ENCODE assay signal across 10 mouse cellular contexts in genomic region chr9:57820186-57821080, GRCm38 (mm10). TPM values are rescaled to one million over a fixed set of nuclear protein-coding genes. Genes with fewer than 3 reads are reported as not detected.
DNase-seq lines count a peak whose midpoint lies in the region; ATAC-seq lines count a peak whose summit lies in the region.
"Had no signal": no experiment of that assay in that cellular context is flagged by ENCODE, and none has a peak within 500 bp of the region (broad histone marks: within the 10 kb centered on the region; RNA-seq: fewer than 3 reads in every experiment).

No protein-coding gene starts in this region.

- peak; percentile 37 for DNase-seq in hindbrain, embryonic 11.5 days (ENCODE audit: low spot score)
- no peak for DNase-seq in hindbrain, embryonic 14.5 days (ENCODE audit: low spot score)
- peak; percentile 39 for DNase-seq in ZHBTc4 (ENCODE audit: low read depth, low spot score)
- no peak for DNase-seq in urinary bladder, adult 18-20 months (ENCODE audit: low spot score in 2 of 2)
- no peak for DNase-seq in frontal cortex, postnatal 25 days (ENCODE audit: low spot score in 2 of 2)
- DNase-seq: adrenal gland, postnatal 36 days; cerebellum, postnatal 36 days; kidney, adult 2 months had no signal

- WGBS in hindbrain, embryonic 11.5 days: 20% methylated on average over 16 of the region's 16 CpGs
- WGBS in hindbrain, embryonic 14.5 days: 24% methylated on average over 16 of the region's 16 CpGs
- 25% methylated on average over 16 of the region's 16 CpGs for WGBS in hindbrain, embryonic 12.5 days

- H3K27ac ChIP-seq in hindbrain, embryonic 11.5 days (ENCODE audit: low read depth, low read length): no peak overlapping the region
- H3K27ac ChIP-seq in hindbrain, embryonic 14.5 days: no peak overlapping the region
- H3K27ac ChIP-seq in hindbrain, embryonic 12.5 days: peak overlapping the region; percentile 44; the same call in 1 of the 2 replicates

- no peak overlapping the region for H3K4me2 ChIP-seq in hindbrain, embryonic 11.5 days (replicated peaks; ENCODE audit: low read depth, low read length)
- no peak overlapping the region; the same call in 1 of the 2 replicates for H3K4me2 ChIP-seq in hindbrain, embryonic 14.5 days (replicated peaks)
- no peak overlapping the region for H3K4me2 ChIP-seq in hindbrain, embryonic 12.5 days (replicated peaks)

- H3K4me1 ChIP-seq in hindbrain, embryonic 11.5 days (replicated peaks; ENCODE audit: control insufficient read depth, insufficient read depth, low read length): peaks cover 6% of the 10 kb centered on the region
- peaks cover 17% of the 10 kb centered on the region for H3K4me1 ChIP-seq in hindbrain, embryonic 14.5 days (replicated peaks; ENCODE audit: control insufficient read depth, insufficient read depth, low read length)
- H3K4me1 ChIP-seq in hindbrain, embryonic 12.5 days: peaks cover 39% of the 10 kb centered on the region

- H3K9me3 ChIP-seq in hindbrain, embryonic 11.5 days (ENCODE audit: control insufficient read depth, low read length): no peaks in the 10 kb centered on the region
- no peaks in the 10 kb centered on the region for H3K9me3 ChIP-seq in hindbrain, embryonic 14.5 days (ENCODE audit: control insufficient read depth, low read length)
- no peaks in the 10 kb centered on the region for H3K9me3 ChIP-seq in hindbrain, embryonic 12.5 days (replicated peaks)

- no peaks in the 10 kb centered on the region for H3K36me3 ChIP-seq in hindbrain, embryonic 11.5 days (ENCODE audit: control insufficient read depth, insufficient read depth, low read length)
- H3K36me3 ChIP-seq in hindbrain, embryonic 14.5 days (replicated peaks; ENCODE audit: control insufficient read depth, insufficient read depth): no peaks in the 10 kb centered on the region
- H3K36me3 ChIP-seq in hindbrain, embryonic 12.5 days: 0 out of 2 replicates have a peak, but pooled peaks cover under 1% of the 10 kb centered on the region

- H3K9ac ChIP-seq in hindbrain, embryonic 11.5 days (ENCODE audit: low read depth, low read length): no peak overlapping the region
- no peak overlapping the region for H3K9ac ChIP-seq in hindbrain, embryonic 14.5 days
- H3K9ac ChIP-seq in hindbrain, embryonic 12.5 days: peak overlapping the region; percentile 18; the same call in 1 of the 2 replicates

- no peak overlapping the region for H3K4me3 ChIP-seq in hindbrain, embryonic 11.5 days (ENCODE audit: low read depth, low read length)
- H3K4me3 ChIP-seq in hindbrain, embryonic 14.5 days (replicated peaks; ENCODE audit: low read length): no peak overlapping the region
- no peak overlapping the region for H3K4me3 ChIP-seq in hindbrain, embryonic 12.5 days

- no peak for ATAC-seq in hindbrain, embryonic 11.5 days (ENCODE audit: low FRiP score)
- no peak for ATAC-seq in hindbrain, embryonic 14.5 days (ENCODE audit: low FRiP score)
- ATAC-seq in hindbrain, embryonic 12.5 days (ENCODE audit: low FRiP score): no peak
- peak; percentile 47; the same call in 1 of the 2 replicates for ATAC-seq in monocyte, adult 5-6 weeks (replicated peaks; ENCODE audit: insufficient number of reproducible peaks, low FRiP score, low TSS enrichment, poor library complexity, severe bottlenecking)

- no peaks in the 10 kb centered on the region for H3K27me3 ChIP-seq in hindbrain, embryonic 11.5 days (ENCODE audit: control insufficient read depth, insufficient read depth, low read length)
- H3K27me3 ChIP-seq in hindbrain, embryonic 14.5 days (ENCODE audit: control insufficient read depth, insufficient read depth, low read length): no peaks in the 10 kb centered on the region
- no peaks in the 10 kb centered on the region for H3K27me3 ChIP-seq in hindbrain, embryonic 12.5 days

RNA-seq across cellular contexts. Expression of gene Arid3b, which starts 16.2 kb away (rescaled TPM):
- 21.9 and 27.7 TPM in 2 replicates for polyA plus RNA-seq in hindbrain, embryonic 11.5 days (2014; fragmentation: Nextera tagmentation; extraction: Ambion mirVana)
- polyA plus RNA-seq in hindbrain, embryonic 14.5 days (2014; fragmentation: Nextera tagmentation; extraction: Ambion mirVana): 6.6 and 8.1 TPM in 2 replicates
- 19.0 and 22.9 TPM in 2 replicates for polyA plus RNA-seq in hindbrain, embryonic 12.5 days (2016; fragmentation: Nextera tagmentation; extraction: Ambion mirVana)
- total RNA-seq in monocyte, adult 5-6 weeks (2017): 9.1 to 26.5 TPM (median 10.0 TPM) in 3 replicates

RNA-seq across cellular contexts. Expression of gene Clk3, which starts 54.8 kb away (rescaled TPM):
- polyA plus RNA-seq in hindbrain, embryonic 11.5 days (2014; fragmentation: Nextera tagmentation; extraction: Ambion mirVana): 83.8 and 91.4 TPM in 2 replicates
- polyA plus RNA-seq in hindbrain, embryonic 14.5 days (2014; fragmentation: Nextera tagmentation; extraction: Ambion mirVana): 55.8 and 65.2 TPM in 2 replicates
- 81.8 and 82.5 TPM in 2 replicates for polyA plus RNA-seq in hindbrain, embryonic 12.5 days (2016; fragmentation: Nextera tagmentation; extraction: Ambion mirVana)
- 97.1 to 158 TPM (median 125 TPM) in 3 replicates for total RNA-seq in monocyte, adult 5-6 weeks (2017)

Comparison
In these comparisons a context has a peak if more than half of its experiments do, and no peak if none do; other contexts are left out.
1. DNase-seq: peak in hindbrain, embryonic 11.5 days (single experiment) and ZHBTc4 (single experiment); none in hindbrain, embryonic 14.5 days (single experiment), urinary bladder, adult 18-20 months (0 of 2) and frontal cortex, postnatal 25 days (0 of 2).